Mouse (Mus musculus) right cerebral cortex, postnatal 14 days (tissue): Measurements from ENCODE around the gene Cc2d1a.
A peak's percentile ranks its signal among the peaks of the same experiment; 100 is the strongest.

Source experiments
- DNase-seq: peaks from one replicate; pipeline ENCODE4 v3.0.0; 2022

The Cc2d1a gene

DNA sequence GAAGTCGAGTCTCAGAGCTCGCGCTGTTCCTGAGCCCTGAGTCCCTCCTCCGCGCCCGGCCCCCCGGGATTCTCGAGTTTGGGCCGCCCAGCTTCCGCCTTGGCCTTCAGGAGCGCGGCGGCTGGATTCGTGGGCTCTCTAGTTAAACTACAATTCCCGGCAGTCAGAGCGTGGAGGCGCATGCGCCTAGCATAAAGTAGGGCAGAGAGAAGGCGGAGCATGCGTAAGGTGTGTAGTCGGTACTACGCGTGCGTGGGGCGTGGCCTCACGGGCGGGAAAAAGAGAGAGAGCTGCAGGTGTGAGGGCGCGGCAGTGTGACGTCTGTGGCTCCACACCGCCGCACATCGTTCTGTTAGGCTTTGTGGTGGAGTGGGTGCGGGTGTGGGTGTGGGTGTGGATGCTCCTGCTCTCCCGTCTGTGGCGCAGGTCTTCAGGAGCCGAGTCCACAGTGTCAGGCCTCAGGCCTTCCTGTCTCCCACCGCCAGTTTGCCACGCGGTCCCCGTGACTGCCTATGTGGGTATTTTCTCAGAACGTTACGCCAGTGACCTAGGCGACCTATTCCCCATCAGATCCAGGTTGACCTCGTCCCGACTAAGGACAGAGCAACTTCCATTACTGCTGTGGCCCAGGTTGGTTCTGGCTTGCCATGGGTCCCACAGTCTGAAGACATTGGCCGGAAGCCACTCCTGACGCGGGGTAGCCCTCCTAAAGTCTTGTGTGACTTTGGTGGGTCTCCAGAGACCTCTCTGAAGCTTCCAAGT, at the start of gene Cc2d1a, which contains the start of gene 4930432K21Rik:
Gene Cc2d1a, minus strand, starts transcription at position 168 of the 762 bp plus-strand sequence.
Gene 4930432K21Rik, plus strand, starts transcription at position 257 of the 762 bp plus-strand sequence.
- DNase-seq = peak; percentile 92

DNA sequence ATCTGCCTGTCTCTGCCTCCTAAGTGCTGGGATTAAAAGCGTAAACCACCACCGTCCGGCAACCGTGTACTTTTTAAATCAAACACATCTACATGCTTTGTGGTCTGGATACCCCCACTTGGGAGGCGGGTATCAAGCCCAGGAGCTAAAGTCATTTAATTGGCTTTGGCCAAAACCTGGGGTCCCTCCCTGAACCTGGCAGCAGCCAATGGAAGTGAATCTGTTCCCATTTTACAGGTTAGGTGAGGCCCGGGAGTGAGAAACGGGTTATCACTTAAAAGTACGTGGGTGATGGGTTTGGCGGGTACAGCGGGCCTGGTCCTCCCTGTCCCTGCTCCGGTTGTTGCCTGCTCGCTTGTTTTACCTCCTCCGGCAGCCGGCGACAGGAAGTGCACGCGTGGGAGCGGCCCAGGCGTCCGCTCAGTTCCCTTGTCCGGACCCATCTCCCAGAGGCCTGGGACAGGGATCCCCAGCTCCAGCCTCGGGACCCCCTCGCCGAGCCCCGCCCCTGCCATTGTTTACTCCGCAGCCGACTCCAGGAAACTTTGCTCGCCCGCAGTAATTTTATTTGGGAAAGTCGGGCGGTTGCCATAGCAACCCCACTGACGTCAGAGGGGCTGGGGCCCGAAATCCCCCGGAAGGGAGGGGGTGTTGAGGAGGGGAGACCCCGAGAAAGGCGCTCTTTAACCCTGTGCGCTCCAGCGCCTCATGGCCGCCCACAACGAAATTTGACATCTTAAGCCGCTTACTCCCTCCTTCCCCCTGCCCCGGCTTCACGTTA, 49.6 kb upstream of the Cc2d1a start:
- DNase-seq = peak; percentile 79

DNA sequence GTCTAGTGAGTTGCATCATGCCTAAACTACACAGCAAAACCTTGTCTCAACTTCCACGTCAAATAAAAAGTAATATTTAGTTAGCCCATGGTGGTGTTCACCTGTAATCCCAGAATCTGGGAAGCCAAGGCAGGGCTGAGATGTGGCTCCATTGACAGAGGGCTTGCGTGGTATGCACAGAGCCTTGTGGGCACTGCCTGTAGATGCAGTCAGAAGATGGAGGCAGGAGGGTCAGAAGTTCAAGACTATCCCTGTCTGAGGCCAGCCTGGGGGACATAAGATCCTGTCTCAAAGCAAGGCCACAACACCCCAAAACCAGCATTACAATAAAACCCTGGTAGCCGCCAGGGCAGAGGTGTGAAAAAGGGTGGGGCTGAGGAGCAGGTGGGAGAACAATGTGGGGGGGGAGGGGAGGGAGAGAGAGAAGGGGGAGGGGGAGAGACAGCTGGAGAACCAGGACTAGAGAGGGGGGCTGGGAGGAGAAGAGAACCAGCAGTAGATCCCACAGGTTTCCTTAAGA, 46.5 kb upstream of the Cc2d1a start:
- DNase-seq = no peak

DNA sequence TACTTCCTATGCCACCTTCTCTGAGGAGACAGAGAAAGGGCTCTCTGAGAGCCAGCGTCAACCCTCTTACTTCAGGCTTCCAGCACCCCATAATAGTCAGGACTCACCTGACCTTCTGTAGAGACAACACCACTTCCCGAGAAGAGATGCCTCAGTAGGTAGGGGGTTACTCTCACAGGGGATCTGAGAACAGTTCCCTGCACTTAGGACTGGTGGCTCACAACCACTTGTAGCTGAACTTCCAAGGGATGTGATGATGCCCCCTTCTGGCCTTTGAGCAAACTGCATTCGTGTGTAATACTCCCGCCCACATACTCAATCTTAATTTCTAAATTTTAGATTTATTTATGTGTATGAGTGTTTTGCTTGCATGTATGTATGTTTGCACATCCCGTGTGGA, 45.8 kb upstream of the Cc2d1a start:
- DNase-seq = no peak

DNA sequence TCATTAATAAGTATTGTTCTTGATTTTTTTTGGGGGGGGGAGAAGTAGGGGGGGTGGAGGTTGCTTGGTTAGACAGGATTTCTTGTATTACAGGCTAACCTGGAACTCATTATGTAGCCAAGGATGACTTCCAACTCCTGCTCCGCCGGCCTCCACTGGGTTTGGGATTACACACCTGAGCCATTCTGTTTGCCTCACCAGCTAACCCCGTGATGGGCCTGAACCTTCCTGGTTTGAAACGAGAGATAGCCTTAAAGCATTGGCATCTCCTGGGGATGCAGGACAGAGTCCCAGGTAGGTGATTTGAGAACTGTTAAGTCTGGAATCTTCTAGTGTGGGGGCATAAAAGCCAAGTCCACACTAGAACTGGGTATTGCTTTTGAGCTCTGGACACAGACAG, 45.4 kb upstream of the Cc2d1a start:
- no peak for DNase-seq

DNA sequence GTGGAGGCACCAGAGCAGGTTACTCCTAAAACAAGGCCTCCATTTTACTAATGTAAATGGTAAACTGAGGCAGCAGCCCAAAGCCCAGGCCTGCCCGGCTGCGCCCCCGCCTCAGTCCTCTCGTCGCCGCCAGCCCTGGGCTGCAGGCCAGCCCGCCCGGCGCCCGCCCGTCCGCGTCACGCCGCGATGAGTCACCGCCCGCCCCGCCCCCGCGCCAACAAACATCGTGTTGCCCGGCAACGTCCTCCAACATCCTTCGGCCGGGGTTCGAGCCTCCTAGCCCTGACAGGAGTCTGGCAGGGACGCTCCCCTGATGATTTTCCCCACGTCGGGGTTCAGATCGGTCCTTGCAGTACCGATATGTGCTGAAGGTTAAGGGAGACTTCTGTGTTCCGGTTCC, 44.8 kb upstream of the Cc2d1a start:
- peak; percentile 85 for DNase-seq

DNA sequence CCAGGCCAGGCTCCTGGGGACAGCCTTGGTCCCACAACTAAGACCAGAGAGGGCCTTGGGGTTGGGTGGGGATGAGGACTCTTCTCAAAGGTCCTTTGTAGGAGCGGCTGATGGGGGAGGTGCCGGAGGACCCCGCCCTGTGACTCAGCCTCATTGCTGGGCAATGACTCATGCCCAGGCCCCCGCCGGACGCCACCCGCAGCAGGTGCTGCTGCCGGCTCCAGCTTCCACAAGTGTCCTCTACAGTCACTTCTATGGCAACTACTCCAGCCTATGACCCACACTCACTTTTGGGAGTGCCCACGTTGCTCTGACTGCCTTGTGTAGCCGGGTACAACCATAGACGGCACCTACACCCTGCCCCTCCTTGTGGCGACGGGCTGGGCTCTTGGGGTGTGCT, 44.3 kb upstream of the Cc2d1a start:
- no peak for DNase-seq

DNA sequence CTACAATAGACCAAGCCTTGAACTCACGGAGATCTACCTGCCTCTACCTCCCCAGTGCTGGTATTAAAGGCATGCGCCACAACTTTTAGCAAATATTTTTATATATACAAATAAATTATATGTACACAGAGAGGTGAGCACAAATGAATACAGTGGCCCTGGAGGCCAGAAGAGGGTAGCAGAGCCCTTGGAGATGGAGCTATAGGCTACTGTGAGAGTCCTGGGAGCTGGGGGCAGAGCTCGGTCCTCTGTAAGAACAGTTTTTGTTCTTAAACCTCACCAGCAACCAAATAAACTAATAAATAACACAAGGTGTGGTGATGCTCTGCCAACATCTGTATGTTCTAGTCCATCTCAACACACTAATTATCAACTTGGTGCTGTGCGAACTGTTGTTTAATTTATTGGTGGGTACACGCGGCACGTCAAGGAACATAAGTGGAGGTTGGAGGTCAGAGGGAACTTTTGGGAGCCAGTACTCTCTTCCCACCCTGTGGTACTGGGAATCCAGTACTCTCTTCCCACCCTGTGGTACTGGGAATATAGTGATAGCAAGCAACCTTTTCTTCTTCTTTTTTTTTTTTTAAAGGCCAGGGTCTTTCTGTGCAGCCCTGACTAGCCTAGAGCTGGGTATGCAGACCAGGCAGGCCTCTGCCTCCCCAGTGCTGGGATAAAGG, 42.6 kb upstream of the Cc2d1a start:
- DNase-seq = no peak

DNA sequence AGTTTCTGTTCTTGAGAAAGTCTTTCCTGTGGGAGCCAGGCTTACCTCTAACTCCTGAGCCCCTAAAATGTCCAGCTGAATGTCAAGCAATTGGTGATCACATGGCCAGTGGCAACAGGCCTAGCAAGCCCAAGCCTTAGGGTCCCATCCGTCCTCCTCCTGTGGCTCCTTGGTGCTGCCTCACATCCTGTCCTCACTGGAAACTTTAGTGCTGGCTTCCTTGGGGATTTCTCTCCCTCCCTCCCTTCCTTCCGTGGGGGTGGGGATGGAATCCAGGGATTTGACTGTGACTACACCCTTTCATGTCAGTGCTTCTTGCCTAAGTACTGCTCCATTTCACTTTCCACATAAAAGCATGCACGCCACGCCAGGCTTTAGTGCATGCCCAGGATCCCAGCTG, 41.9 kb upstream of the Cc2d1a start:
- DNase-seq = no peak

DNA sequence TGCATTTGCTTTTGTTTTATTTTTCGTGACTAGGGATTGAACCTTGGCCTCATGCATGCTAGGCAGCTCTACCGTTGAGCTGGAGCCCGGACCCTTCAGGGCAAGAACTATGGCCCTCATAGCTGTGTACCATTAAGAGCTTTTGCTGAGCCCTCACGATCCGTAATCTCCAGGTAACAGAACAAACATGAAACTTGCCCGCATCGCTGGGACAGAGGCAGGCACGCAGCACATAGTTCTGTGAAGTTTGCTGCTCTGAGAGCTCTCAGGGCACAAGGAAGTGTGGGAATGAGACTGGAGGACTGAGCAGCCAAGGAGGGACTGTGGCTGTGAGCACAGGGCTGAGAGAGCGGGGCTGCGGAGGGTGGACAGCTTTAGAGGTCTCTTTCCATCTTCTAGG, 40.9 kb upstream of the Cc2d1a start:
- no peak for DNase-seq

DNA sequence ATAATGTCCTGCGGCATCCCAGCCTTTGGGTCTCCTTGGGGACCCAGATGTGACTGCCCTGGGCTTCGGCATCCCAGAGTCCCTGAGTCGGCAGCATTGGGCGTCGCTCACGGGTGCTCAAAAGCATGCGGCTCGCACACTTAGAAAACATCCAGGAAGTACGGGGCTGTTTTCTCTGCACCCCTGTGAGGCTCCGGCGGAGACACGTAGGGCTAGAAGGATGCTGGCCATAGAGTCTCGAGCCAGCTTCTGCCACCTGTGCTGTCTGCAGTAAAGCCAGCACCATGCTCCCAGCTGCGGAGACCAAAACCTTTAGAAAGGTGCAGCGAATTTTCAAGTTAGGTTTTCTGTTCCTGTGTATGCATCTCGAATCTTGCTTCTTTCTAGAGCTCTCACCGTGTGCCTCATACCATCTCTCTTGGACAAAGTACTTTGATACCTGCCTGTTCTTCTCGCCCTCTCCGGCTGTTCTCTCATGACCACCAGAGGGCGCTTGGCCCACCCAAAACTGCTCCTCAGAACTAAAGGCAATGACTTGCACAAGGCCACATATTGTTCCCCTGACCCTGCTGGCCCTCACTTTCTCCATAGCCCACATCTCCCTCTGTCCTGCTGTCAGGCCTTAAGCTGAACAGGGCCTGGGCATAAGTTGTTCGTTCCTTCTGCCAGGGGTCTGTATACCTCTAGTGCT, 39.5 kb upstream of the Cc2d1a start:
- DNase-seq = no peak

DNA sequence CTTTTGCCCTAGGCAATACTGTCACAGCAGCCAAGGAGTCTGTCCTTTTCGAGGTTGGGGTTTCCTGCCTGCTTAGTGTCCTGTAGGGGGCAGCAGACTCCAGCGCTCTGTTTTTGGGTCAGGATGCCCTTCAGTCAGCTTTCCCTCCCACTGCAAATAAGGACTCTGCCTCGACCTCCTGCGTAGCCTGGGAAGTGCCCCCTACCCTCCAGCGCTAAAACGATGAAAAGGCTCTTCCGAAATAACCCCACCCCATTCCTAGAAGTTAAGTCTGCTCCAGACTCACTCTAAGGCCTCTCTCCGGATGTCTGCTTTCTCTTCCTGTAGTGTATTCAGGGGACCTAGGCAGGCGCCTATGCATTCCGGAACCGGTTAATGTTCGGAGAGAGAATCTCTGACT, 38.8 kb upstream of the Cc2d1a start:
- peak; percentile 61 for DNase-seq

DNA sequence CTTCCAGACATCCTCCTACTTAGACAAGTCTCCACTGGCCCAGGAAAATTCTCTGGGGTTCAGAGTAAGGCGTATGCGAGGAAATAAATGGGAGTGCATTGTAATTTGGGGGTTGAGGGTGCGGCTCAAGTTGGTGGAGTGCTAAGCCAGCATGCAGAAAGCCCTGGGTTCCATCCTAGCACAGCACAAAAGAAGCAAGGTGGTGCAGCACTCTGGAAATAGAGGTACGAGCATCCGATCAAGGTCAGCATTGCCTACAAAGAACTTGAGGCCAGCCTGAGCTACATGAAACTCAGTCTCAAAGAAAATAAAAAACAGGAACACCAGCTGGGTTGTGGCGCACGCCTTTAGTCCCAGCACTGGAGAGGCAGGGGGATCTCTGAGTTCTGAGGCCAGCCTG, 37.4 kb upstream of the Cc2d1a start, which contains the start of gene Nanos3:
Gene Nanos3, minus strand, starts transcription at position 101 of the 400 bp plus-strand sequence.
- DNase-seq = no peak

DNA sequence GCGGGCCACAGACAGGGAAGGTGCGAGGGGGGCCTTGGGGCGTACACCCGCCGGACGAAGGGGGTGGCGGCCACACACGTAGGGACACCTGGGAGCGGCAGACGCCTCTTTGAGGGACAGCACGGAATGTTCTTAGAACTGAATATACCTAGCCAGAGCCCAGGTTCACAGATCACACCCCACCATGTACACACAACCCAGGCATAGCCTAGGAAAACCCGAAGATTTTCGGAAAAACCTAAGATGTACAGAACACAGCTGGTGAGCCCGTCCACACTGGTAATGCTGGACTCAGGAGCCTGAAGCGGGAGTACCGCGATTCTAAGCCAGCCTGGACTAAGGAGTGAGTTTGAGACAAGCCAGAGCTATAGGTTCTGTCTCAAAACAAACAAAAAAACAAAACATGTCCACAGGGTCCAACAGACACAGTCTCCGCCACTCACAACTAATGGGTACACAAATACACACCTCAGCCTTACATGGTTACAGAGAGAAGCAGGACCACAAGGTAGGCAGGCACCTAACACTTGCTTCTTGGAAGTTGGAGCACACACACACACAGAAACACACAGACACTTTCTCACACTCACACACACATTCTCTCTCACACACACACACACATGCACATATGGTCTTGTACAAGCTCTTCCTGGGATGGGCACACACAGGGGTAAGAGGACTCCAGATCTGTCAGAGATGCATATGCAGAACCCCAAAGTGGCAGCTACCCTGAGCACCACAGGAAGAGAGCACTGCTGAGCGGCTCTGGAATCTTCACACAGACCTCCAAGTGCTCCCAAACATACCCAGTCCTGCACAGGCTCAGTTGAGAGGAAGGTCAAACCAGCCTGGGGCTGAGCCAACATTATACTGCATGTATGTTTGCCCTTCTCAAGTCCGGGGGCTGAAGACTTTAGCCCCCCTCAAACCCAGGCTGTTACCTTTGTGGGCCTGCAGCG, 36.6 kb upstream of the Cc2d1a start:
- no peak for DNase-seq

DNA sequence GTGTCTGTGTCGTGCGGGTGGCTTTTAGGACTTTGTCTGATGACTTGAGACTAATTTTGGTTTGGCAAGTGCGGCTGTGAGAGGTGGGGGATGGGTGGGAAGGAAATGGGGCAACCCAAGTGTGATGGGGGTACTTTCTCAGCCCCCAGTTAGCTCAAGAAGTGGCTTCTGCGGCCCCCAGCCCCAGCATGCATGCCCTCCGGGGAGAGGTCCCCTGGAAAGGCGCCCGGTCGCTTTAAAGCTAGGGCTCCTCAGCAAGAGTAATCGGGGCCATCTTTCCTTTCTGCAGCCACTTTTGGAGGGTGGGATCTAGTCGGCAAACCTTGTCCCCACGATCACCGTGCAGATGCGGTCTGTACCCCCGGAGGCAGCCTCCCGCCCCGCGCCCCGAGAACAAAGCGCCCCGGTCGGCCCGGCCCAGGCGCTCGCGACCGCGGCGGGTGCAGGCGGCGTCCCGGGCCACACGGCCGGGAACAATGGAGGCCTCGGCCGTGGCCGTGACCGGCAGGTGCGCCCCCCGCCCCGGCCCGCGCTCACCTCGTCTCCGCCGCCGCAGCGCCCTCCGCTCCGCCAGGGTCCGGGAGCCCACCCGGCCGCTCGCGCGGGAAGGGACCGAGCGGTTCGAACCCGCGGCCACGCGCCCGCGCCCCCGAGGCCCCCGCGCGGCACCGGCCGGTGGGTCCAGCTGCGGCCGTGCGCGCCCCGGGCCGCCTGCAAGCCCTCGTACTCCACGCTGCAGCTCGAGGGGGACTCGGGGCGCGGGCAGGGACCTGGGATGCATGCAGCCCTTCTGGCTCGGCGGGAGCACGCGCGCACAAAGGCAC, 35.7 kb upstream of the Cc2d1a start:
- DNase-seq = peak; percentile 45

DNA sequence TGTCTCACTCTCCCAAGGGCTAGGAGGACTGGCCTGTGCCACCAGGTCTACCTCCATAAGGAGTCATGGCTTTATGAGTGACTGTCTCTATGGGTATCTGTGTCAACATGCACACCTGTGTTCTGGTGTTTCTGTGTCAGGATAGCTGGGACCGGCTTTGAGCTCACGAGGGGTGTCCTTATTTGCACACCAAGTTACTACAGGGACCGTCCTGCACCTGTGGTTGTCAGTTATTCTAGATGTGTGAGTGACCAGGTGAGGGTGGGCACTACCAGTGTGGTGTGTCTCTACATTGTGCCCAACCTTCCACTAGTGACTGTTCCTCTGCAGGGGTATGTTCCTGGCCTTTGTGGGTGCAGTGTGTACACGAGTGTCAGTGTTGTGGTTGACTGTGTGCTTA, 35.1 kb upstream of the Cc2d1a start:
- DNase-seq = no peak

DNA sequence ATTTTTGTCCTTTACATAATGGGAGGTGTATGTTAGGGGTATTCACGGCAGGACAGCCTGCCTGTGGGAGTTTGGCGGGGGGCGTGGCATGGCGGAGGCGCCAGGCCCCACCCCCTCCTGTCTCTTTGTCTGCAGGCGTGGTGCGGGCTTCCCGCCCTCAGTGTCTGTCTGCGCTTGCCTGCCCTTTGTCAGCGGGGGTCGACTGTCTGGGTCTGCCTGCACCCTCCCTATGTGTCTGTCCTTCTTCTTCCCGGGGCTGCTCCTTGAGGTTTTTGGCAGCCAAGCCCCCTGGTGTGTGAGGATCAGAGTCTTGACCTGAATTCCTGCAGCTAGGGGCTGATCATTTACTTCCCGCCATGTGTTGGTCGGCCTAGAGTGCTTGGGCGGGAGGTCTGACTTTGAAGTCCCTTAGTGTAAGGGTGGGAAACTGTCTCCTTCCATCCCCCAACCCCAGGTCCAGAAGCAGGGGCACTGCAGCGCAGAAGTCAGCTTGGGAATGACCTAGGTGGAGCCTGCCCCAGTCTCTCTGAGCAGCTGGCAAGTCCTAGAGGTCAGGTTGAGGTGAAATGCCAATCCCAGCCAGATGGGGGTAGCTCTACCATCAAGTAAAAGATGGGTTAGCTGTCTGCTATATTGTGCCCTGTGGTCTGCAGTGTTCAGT, 32.9 kb upstream of the Cc2d1a start:
- no peak for DNase-seq

DNA sequence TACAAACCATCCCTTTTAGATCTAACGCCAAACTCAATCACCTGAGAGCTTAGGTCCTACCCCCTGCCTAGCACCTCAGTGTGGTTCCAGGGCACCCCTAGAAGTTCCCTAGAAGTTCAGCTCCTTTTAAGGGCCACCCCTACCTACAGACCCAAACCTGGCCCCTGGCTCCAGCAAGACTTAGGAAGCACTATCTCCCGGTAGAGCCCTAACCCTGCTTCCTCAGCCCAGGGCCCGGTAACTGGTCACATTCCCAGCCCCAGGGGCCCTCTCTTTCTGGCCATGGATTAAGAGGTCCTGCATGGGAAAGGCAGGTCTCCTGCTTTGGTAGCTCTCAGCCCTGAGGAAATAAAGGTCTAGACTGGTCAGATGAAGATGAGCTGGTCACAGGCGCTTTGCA, 32.2 kb upstream of the Cc2d1a start:
- no peak for DNase-seq

DNA sequence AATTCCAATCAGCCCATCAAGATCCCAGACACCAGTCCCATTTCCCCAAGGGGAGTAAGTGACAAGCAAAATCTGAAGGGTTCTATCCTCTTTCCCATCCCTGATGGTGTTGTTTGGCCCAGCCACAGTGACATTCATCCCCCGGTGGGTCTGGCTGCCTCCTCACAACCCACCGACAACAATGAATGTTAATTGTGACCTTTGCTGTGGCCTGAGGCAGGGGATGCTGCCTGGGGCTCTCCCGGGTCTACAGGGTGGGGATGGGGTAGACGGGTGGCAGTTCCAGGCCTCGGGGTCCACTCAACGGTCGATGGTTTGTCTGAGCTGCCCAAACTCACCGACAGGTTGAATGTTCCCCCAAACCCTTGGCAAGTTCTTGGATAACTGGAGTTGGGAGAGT, 30.9 kb upstream of the Cc2d1a start:
- no peak for DNase-seq

DNA sequence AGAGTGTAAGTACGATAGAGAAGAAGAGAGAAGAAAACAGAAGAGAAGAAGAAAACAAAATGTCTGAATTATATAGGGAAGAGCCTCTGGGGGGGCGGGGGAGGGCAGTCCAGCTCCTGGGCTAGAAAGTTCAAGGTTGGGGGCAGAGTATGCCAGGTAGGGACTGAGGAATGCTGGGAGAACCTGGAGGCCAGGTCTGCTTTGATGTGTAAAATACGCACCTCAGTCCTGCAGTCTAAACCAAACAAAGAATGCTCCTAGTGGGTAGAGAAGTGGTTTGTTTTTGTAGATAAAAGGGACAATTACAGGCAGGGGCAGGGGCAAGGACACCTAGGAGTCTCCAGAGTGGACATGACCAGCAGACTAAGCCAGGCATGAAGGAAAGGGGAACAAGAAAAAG, 29.7 kb upstream of the Cc2d1a start:
- no peak for DNase-seq
